Mouse (Mus musculus): Measurements from ENCODE around the gene Gdf2. TPM values are rescaled to one million over a fixed set of nuclear protein-coding genes. Genes with fewer than 3 reads are reported as not detected.

The Gdf2 gene
- polyA plus RNA-seq, 1 experiment from 2014 or later, result not detected

Other genes starting within 250 kb of the Gdf2 start
- 1.1 and 2.0 TPM in 2 replicates for gene Gdf10, start 17.5 kb upstream of the Gdf2 start, polyA plus RNA-seq (2015; fragmentation: Nextera tagmentation; extraction: Ambion mirVana)
- not detected in 2 replicates for gene Rbp3, start 13.0 kb downstream of the Gdf2 start, polyA plus RNA-seq (2015; fragmentation: Nextera tagmentation; extraction: Ambion mirVana)
- gene Zfp488, start 37.7 kb downstream of the Gdf2 start, polyA plus RNA-seq (2015; fragmentation: Nextera tagmentation; extraction: Ambion mirVana), result 0.12 TPM in 1 of 2 replicates, not detected in the other
- not detected in 2 replicates for gene Gm30083, start 74.1 kb downstream of the Gdf2 start, polyA plus RNA-seq (2015; fragmentation: Nextera tagmentation; extraction: Ambion mirVana)
- not detected in 2 replicates for gene Gm5460, start 75.7 kb downstream of the Gdf2 start, polyA plus RNA-seq (2015; fragmentation: Nextera tagmentation; extraction: Ambion mirVana)
- gene Antxrl, start 111.7 kb downstream of the Gdf2 start, polyA plus RNA-seq (2015; fragmentation: Nextera tagmentation; extraction: Ambion mirVana), result not detected in 2 replicates
- not detected in 2 replicates for gene Anxa8, start 144.9 kb downstream of the Gdf2 start, polyA plus RNA-seq (2015; fragmentation: Nextera tagmentation; extraction: Ambion mirVana)
- gene A630023A22Rik, start 161.7 kb downstream of the Gdf2 start, polyA plus RNA-seq (2015; fragmentation: Nextera tagmentation; extraction: Ambion mirVana), result not detected in 2 replicates
- 0.04 and 0.05 TPM in 2 replicates for gene Npy4r, start 211.4 kb downstream of the Gdf2 start, polyA plus RNA-seq (2015; fragmentation: Nextera tagmentation; extraction: Ambion mirVana)

Data from forebrain, embryonic 13.5 days (tissue).